Mouse (Mus musculus) bone marrow, adult 2 months (tissue): Measurements from ENCODE around the gene Syngr1.

Experiments used
- CTCF ChIP-seq: fragments of 200-500 bp; IDR thresholded peaks from 2 replicates; pipeline ENCODE4 v1.5.1; 2011; ENCODE audit warnings: low read length, control low read depth; ENCODE audit not compliant: control insufficient read depth, insufficient read depth
- POLR2A ChIP-seq: fragments of 200-500 bp; IDR thresholded peaks from 2 replicates; pipeline ENCODE4 v1.6.1; 2011; ENCODE audit warnings: low read depth, mild to moderate bottlenecking, control low read depth, low read length, borderline replicate concordance; ENCODE audit not compliant: control insufficient read depth

- no peak for TF ChIP-seq POLR2A
- TF ChIP-seq CTCF = no peak
These were observed 33.5 kb downstream of the Syngr1 start for GRCm38 (mm10) chr15:80124651-80125050.
